Mouse (Mus musculus): ENCODE measurements at regions not wholly inside any gene's neighbourhood (a gene's known extent, or its start where the extent isn't known, plus 50 kb on each side); places are given as distances from the start of the nearest gene placed in this dataset.

DNA sequence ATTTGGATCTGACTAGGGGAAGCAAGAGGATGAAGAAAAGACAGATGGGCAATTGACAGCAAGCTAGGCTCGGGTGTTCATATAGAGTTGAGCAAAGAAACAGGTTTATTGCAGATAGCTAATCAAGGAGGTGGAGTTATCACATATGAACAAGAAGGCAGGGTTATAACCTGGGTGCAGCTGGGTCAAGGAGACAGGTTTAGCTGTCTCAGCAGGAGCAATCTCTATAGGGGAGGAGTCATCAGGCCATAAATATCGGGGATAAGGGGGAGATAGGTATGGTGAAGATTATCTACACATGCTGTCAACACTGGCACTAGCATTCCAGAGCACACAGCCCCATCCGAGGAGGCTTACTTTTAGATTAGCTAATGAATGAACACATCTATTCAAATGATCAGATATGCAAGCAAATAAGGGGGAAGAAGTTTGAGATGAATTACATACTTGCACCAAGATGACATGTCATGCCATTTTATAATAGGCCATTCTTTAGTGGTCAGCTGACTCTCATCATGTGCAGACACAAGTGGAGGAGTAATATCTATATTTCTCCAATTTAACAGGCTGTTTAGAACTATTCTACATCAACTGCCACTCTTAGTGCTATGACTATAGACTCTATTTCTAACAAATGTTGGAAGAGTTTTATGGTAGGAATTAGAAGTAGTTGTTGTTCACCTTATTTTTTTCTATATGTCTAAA, 76.9 kb downstream of the Lhx9 start:
- DNase-seq (ENCODE audit: low spot score in 2 of 2) = no peak

DNA sequence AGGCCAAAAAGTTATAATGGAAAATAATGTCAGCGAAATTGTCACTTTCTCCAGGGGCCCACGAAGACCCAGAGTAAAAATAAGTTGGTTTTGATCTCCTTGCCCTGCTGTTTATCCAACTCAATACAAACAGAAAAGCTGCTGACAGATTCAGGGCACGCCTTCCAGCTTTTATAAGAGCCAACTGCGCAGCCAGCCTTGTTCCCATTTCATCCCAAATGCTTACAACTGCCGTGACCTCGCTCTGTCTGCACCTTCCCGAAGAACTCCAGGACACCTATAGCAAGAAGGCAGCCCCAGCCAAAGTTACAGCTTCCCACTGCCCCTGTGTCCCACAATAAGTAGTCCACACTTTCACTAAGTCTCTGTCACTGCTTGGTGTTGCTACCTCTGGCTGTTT, 85.5 kb downstream of the Lhx9 start:
- DNase-seq (ENCODE audit: low spot score in 2 of 2) = no peak

DNA sequence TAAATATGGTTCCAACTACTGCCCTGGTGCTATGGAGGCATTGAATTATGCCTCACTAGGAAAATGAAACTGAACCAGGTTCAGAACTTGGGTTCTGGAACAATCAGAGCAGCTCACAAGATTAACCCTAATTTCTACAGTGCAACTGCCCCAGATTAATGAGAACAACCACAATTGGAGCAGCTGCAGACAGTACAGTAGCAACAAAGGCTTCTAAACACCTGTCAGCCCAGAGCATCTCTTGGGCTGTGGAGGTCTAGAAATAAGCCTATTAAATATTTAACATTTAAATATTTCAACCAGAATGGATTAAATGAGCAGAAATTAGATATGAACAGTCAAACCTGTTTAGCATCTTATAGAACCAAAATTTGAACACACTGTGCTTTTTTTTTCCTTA, 90.6 kb downstream of the Lhx9 start:
- no peak for DNase-seq (ENCODE audit: low spot score in 2 of 2)

DNA sequence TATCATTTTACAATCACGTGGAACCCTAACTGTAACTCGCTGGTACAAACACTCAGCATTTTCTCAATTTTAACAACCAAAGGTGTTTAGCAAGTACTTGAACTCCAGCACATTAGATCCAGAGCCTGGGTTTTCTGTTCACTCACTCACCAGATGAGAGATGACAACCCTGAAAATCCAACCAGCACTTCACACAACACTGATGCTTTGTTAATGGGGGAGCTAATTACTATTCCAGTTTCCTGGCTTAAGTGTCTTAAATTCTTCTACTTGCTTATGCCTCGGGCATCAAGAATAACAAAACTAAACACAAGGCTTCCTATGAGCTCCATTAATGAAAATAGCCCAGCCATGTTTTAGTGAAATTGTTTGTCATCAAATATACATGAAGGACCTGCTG, 113.4 kb upstream of the Nek7 start:
- DNase-seq (ENCODE audit: low spot score in 2 of 2) = no peak

DNA sequence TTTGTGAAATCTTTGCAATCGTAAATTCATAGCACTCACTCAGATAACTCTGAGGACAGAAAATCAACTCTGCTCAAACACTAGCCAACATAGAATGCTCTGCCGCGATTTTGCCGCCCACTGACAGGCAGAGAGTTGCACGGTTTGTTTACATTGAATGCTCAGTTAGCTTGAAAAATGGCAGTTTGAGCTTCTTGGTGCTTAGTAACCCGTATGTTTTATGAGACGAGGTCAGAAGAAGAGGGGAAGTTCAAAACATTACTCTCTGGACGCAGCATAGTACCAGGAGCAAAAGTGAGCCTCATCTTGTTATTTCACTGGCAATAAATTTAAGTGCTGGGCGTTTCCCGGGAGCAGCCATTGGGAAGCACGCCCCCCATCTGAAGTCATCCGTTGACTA, 111.1 kb upstream of the Nek7 start:
- DNase-seq (ENCODE audit: low spot score in 2 of 2) = no peak

DNA sequence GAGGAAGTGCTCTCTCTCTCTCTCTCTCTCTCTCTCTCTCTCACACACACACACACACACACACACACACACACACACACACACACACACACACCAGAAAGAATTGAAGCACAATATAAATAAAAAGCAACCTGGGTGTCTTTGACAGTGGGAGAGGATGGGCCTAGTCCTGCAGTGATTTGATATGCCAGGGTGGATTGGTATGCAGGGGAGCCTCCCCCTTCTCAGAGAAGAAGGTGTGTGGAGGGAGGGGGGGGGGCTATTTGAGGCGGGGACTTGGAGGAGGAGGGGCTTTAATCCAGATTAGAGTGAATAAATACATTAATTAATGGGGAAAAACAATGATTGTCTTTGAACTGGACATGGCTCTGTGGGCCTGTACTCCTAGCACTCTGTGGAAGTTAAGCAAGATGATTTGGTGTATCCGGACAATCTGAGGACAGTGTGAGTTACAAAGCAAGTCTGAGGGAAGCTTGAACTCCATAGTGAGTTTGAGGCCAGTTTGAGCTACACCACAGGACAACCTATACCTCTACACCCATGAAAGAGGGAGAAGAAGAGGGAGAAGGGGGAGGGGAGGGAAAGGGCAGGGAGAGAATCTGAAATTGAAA, 109.3 kb upstream of the Nek7 start:
- DNase-seq (ENCODE audit: low spot score in 2 of 2) = no peak

DNA sequence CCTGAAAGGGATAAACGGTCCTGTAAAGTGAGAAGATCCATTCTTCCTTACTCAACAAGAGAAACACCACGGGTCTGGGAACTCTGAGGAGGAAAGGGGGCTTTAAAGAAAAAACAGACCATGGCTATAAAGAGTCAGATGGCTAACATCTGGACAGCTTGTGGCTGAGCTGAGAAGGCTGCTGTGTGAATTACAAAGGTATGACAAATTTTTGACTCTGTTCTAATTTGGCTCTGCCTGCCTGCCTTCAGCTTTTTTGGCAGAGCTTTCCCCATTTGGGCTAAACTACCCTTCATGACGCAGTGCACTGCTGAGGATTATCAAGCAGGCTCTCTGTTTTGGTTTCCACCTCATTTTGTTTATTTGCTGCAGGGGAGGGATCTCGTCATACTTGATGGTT, 100.8 kb upstream of the Nek7 start:
- DNase-seq (ENCODE audit: low spot score in 2 of 2) = no peak

DNA sequence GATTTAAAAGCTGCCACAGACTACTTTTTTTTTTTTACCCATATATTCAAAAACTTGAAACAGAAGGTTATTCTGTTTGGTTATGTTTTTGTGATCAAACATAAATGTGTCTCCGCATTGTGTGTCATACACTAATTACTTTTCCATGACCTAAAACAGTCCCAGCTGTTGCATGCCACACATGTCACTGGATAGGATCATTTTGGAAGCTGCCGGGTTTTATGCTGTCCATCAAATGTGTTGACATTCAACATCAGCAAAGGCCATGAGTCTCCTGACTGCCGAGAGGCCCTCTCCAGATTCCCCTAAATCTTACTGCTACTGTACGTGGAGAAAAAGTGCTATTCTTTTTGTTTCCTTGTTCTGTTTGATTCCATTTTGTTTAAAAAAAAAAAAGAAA, 99.4 kb upstream of the Nek7 start:
- DNase-seq (ENCODE audit: low spot score in 2 of 2) = no peak

DNA sequence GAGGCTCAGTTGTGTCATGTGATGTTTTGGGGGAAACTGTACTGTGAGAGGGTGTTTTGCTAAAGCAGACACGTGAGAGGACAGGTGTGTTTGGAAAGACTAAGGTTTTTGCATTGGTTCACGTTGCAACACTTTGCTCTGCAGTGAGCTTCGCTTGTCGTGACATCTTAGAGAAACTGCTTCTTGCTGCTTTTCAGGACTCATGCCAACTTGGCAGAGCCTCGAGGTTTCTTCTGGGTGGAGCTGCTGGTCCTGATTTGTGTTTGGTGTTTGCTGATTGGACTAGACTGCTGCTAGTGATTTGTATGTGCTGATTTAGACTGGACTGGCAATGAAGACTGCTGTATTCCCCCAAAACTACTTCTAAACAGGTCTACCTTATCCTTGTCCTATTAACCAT, 97.0 kb upstream of the Nek7 start:
- no peak for DNase-seq (ENCODE audit: low spot score in 2 of 2)

DNA sequence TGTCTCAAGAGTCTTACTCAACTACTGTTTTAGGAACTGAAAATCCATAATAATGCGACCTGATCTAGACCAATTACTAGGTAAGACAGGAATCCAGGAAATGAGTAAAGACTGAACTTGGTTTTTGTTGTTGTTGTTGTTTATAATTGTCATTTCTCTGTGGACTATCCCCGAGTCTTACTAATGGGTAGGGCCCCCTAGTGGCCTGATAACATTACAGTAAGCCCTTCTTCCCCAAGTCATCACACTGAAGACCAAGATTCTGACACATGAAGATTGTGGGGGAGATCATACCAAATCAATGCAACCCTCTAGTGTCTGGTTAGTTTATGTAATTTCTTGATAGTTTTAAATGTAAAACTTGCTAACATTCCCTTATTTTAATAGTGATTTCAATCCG, 95.2 kb upstream of the Nek7 start:
- no peak for DNase-seq (ENCODE audit: low spot score in 2 of 2)

DNA sequence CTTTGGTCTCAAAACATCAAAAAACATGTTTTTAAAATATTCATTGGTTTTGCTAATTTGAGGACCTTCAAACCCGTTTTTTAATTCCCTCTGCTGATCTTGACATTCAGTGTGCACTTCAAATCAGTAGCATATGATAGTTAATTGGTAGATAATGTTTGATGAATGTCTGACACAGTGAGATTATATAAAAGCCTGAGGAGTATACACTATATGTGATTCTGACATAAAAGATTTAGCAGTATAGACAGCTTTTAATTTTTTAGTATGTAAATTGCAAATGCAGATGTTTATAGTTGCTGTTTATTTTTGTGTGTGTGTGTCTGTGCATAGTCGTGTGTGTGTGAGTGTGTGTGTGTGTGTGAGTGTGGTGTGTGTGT, 89.3 kb upstream of the Nek7 start:
- no peak for DNase-seq (ENCODE audit: low spot score in 2 of 2)

DNA sequence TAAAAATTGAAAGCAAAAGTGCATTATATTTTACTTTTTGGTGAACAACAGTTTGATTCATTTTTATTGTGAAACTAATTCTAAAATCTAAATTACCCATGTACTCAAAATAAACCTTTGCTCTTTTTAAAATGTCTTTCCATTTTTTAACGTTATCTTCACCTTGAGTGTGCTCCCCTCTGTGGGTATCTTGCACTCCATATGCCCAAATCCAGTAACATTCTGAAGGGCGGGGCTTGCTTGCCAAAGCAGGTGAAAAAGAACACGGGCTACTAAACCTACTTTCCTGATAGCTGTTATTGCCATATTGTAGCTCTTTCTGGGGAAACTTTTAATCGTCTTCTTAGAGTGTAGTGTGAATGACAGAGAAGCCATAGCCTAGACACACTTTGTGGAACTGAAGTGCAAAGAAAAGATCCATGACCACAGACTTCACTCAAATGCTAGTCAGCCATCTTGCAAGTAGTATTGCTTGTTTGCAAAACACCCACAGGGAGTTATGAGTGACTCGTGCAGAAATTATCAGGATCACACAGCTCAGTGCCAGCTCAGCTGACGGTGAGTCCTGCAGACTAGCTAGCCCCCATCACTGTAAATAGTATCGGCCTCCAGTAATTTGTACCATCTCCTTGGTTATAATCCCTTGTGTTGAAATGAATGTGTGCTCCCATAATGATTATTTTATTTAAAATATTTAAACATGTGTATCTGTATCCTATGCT, 88.7 kb upstream of the Nek7 start:
- no peak for DNase-seq (ENCODE audit: low spot score in 2 of 2)

DNA sequence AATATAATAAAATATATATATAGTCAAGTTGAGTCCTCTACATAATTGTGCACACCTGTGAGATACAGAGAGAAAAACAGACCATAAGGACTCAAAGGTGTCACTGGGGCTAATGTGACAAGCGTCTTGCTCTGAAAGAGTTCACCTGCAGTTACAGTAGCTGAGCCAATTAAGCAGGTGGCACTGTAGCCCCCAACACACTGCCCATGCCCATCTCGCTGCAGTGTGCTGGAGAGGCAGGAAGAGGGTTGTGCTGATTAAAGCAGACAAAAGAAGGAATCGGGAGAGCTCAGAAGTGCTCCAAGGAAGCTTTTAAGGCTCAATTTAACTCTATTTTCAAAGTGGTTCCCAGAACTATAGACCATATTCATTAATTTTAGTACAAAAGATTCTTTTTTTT, 88.0 kb upstream of the Nek7 start:
- DNase-seq (ENCODE audit: low spot score in 2 of 2) = no peak

DNA sequence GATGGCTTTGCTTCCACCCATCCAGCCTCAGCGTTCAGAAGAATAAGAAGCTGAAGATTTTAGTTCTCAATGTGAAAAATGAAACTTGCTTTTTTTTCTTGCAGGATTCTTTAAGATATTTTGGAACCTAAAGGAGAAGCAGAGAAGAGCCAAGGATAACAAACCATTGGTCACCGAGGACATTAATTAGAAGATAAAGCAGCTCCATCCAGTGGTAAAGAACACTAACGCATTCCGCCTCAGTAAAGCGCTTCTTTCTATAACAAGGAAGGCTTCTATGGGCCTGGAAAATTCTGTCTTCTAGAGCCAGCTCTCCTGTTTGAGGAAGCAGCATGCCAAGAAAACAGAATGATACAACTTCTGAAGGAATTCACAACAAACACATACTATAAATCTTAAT, 83.3 kb upstream of the Nek7 start:
- DNase-seq (ENCODE audit: low spot score in 2 of 2) = no peak

DNA sequence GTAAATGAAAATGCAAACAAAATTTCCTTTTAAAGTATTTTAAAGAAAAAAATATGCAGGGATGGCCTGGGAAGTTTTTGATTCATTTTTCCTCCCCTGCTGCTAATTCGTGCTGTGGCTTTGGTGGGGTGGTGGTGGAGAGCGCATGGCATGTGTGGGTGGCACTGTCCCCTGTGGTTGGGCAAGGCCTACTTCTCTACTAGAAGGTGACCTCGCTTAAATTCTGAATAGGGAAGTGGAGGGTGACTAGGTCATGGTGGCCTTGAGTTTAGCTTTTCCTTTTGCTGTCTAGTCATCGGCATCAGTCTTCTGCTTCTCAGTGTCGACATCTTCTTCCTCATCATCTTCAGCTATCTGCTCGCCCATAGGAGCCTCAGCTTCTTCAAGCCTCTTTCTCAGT, 69.3 kb upstream of the Nek7 start:
- no peak for DNase-seq (ENCODE audit: low spot score in 2 of 2)

DNA sequence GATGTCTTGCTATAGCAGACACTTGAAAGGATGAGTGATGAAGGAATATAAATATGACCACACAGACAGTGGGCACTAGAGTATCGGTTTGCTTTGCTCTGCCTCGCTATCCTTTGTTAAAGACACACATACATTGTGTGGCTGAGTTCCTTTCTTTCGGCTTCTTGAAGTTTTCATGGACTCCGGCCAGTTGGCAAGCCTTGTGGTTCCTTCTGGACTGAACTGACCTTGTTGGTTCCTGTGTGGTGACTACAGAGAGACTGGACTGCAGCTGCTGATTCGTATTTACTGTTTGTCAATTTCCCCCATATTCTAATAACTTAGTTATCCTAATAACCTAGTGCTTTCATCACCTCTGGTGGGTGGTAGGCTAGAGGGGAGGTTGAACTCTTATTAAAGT, 66.8 kb upstream of the Nek7 start:
- peak in 1 of 2 experiments; percentile 8 for DNase-seq (ENCODE audit: low spot score in 2 of 2)

DNA sequence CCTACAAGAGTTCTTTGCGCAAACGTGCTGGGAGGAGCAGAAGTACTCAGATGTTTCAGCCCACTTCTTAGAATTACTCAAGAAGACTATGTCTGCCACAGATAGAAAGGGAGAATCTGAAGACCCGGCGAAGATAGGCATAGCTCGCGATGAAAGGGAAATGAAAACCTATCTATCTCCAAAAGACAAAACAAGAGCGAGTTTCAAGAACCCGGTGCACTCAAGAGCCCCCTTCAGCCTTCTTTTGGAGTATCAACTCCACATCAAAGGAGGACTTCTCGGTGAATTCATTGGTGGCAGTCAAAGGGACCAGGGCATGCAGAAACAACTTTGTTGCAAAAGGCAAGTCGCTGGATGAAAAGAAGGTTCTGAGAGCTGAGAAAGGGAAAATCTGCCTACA, 63.8 kb upstream of the Nek7 start:
- no peak for DNase-seq (ENCODE audit: low spot score in 2 of 2)

DNA sequence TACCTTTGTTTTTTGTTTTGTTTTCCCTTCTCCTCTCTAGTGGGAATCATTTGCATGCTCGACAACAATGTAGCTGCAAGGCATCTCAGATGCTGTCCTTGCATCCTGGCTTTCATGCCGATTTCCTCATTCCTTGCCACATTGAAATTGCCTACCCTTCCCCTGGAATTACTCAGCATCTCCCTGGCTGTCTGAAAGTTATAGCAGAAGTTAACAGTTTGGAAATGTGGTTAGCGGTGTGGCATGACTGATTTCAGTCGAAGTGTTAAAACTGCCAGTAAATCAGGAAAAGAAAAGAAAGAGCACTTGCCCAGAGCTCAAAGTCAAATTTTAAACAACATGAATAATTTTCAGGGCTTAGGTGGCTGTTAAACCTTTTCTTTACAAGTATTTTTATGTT, 62.0 kb upstream of the Nek7 start:
- DNase-seq (ENCODE audit: low spot score in 2 of 2) = no peak

DNA sequence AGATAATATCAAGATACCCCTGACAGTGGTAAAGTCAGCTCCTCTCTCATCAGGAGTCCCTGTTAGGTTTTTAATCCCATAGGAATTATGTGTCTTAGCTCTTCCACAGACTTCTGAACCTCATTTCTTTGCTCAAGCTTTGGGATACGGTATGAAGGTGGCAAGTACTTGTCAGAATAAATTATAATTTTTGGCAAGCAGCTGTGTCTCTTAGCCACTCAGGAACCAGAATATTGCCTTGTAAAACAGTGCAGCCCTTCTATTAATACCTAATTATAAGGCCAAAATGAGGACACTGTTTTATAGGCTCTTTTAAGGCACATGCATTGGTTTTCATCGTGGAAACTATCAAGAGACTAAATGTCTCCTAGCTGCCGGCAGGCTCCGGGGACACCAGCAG, 54.3 kb upstream of the Nek7 start:
- no peak for DNase-seq (ENCODE audit: low spot score in 2 of 2)
